9 mouse cellular contexts compared by ENCODE assay signal in genomic region chr17:80944530-80945198, GRCm38 (mm10). TPM values are rescaled to one million over a fixed set of nuclear protein-coding genes. Genes with fewer than 3 reads are reported as not detected.
DNase-seq lines count a peak whose midpoint lies in the region; ATAC-seq and TF ChIP-seq lines count a peak whose summit lies in the region.
"Had no signal": no experiment of that assay in that cellular context is flagged by ENCODE, and none has a peak within 500 bp of the region (broad histone marks: within the 10 kb centered on the region; RNA-seq: fewer than 3 reads in every experiment).

Tmem178 (plus strand) TSS chr17:80944632.

- ATAC-seq in heart, embryonic 12.5 days (ENCODE audit: insufficient number of reproducible peaks, low FRiP score), result peak; percentile 53; the same call in 1 of the 2 replicates
- ATAC-seq in stomach, embryonic 16.5 days (ENCODE audit: insufficient read depth, low FRiP score), result peak; percentile 37; the same call in 1 of the 2 replicates

- no peaks in the 10 kb centered on the region for H3K36me3 ChIP-seq in heart, embryonic 12.5 days
- no peaks in the 10 kb centered on the region for H3K36me3 ChIP-seq in stomach, embryonic 16.5 days (ENCODE audit: control insufficient read depth, insufficient read depth, low read length)

- H3K27ac ChIP-seq in left cerebral cortex, adult 2 months, result peak within 1 kb of the TSS; percentile 97
- no peak within 1 kb of the TSS for H3K27ac ChIP-seq in heart, embryonic 12.5 days (ENCODE audit: poor library complexity, severe bottlenecking)
- H3K27ac ChIP-seq in stomach, embryonic 16.5 days (ENCODE audit: low read length), result no peak within 1 kb of the TSS

- intact Hi-C loops in left cerebral cortex, adult 2 months (cut with DNase I), result loop anchor here (5.0 kb wide), 3 partner anchors 97 to 232 kb away; partner anchors contain the start of gene Map4k3

- no peaks in the 10 kb centered on the region for H3K4me1 ChIP-seq in heart, embryonic 12.5 days (replicated peaks)
- H3K4me1 ChIP-seq in stomach, embryonic 16.5 days (ENCODE audit: control insufficient read depth, insufficient read depth, low read length), result no peaks in the 10 kb centered on the region

- peak within 1 kb of the TSS; percentile 86 for H3K4me3 ChIP-seq in left cerebral cortex, adult 2 months
- H3K4me3 ChIP-seq in heart, embryonic 12.5 days, result peak within 1 kb of the TSS; percentile 65
- H3K4me3 ChIP-seq in stomach, embryonic 16.5 days (replicated peaks; ENCODE audit: low read length), result peak within 1 kb of the TSS; percentile 68
- H3K4me3 ChIP-seq: myocyte had no signal

- peak within 1 kb of the TSS; percentile 88 for H3K9ac ChIP-seq in heart, embryonic 12.5 days
- peak within 1 kb of the TSS; percentile 67 for H3K9ac ChIP-seq in stomach, embryonic 16.5 days (ENCODE audit: low read length)

- peak; percentile 37 to 39 for DNase-seq in left cerebral cortex, adult 2 months (ENCODE audit: extremely low spot score in 1 of 2, low spot score in 2 of 2)
- DNase-seq in left cerebral cortex, adult 11 months (ENCODE audit: low spot score), result no peak
- DNase-seq in cerebellum, adult 8-10 months, result peak; percentile 69
- DNase-seq in layer of hippocampus, postnatal 10 days (ENCODE audit: low spot score in 2 of 2), result peak; percentile 47 to 59
- peak; percentile 8 for DNase-seq in lung, postnatal 36 days
- no peak for DNase-seq in spleen, adult 12 weeks (ENCODE audit: low spot score)

- H3K4me2 ChIP-seq in heart, embryonic 12.5 days, result peak within 1 kb of the TSS; percentile 93
- peak within 1 kb of the TSS; percentile 100 for H3K4me2 ChIP-seq in stomach, embryonic 16.5 days (ENCODE audit: low read depth, low read length)

- under 1% methylated on average over 78 of the region's 84 CpGs for WGBS in heart, embryonic 12.5 days
- 1% methylated on average over 71 of the region's 84 CpGs for WGBS in stomach, embryonic 16.5 days

- no peaks in the 10 kb centered on the region for H3K9me3 ChIP-seq in heart, embryonic 12.5 days (replicated peaks)
- H3K9me3 ChIP-seq in stomach, embryonic 16.5 days (replicated peaks; ENCODE audit: control insufficient read depth, low read length), result no peaks in the 10 kb centered on the region

- no peak for TF ChIP-seq CTCF in left cerebral cortex, adult 2 months (IDR thresholded peaks at IDR 0.05)

- H3K27me3 ChIP-seq in heart, embryonic 12.5 days (replicated peaks), result peaks cover 19% of the 10 kb centered on the region; the same call in 1 of the 2 replicates
- peaks cover 21% of the 10 kb centered on the region for H3K27me3 ChIP-seq in stomach, embryonic 16.5 days (ENCODE audit: control insufficient read depth, insufficient read depth, low read length)

RNA-seq across cellular contexts. Expression of gene Tmem178, which starts in this region (rescaled TPM):
- total RNA-seq in left cerebral cortex, adult 2 months (2021), result 100 to 1,000 TPM; 108 to 141 TPM
- 8.5 and 8.7 TPM in 2 replicates for polyA plus RNA-seq in heart, embryonic 12.5 days (2016; fragmentation: Nextera tagmentation; extraction: Ambion mirVana)
- 10 to 100 TPM; 77.2 to 78.4 TPM for total RNA-seq in layer of hippocampus, postnatal 10 days (2021)
- 2.1 TPM in 2 replicates for polyA plus RNA-seq in stomach, embryonic 16.5 days (2015; fragmentation: Nextera tagmentation; extraction: Ambion mirVana)
- polyA plus RNA-seq: myocyte had no signal

Comparison
In these comparisons a context has a peak if more than half of its experiments do, and no peak if none do; other contexts are left out.
1. DNase-seq: peak in left cerebral cortex, adult 2 months (2 of 2), cerebellum, adult 8-10 months (single experiment), layer of hippocampus, postnatal 10 days (2 of 2) and lung, postnatal 36 days (single experiment); none in left cerebral cortex, adult 11 months (single experiment) and spleen, adult 12 weeks (single experiment).
2. Peak in every context shown above with its lines, with median percentiles within 50 percentile points of each other: H3K4me3 ChIP-seq.